Mouse (Mus musculus) olfactory bulb, adult 2 months (tissue): ENCODE results near the gene Lce1f.

Source experiments
- CTCF ChIP-seq: fragments of 200-500 bp; IDR thresholded peaks from 2 replicates; pipeline ENCODE4 v1.5.1; 2012; ENCODE audit warnings: low read depth, mild to moderate bottlenecking, low read length, moderate library complexity; ENCODE audit not compliant: insufficient read depth
- POLR2A ChIP-seq: fragments of 200-500 bp; IDR thresholded peaks from 2 replicates; pipeline ENCODE4 v1.6.1; 2012; ENCODE audit warnings: mild to moderate bottlenecking, low read depth, low read length, moderate library complexity; ENCODE audit not compliant: insufficient read depth

DNA sequence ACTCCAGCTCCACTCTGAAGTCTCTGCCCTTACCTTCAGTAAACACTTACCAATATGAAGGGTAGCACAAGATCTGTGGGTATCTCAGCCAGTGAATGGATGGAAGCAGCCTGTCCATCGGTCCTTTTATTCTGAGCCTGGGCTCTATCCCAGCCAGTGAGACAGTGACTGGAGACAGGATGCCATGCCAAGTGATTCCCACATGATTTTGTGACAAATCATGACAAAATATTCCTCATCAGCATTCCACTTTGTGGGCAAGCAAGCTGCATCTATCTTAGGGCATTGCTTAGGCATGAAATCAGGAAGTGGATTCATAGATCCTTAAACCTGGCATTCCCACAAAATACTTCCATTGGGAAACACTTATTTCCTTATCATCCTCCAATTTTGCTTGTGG is 32.1 kb upstream of the Lce1f start, which contains the start of gene Lce1g:
- TF ChIP-seq CTCF (no peak), POLR2A (no peak)
